Mouse (Mus musculus) spleen, adult 2 months (tissue): ENCODE results near the gene Baz1b.

Experiments
- CTCF ChIP-seq: fragments of 200-500 bp; IDR thresholded peaks from 2 replicates; pipeline ENCODE4 v1.5.1; 2011; ENCODE audit warnings: mild to moderate bottlenecking, inconsistent platforms; ENCODE audit not compliant: insufficient read depth, insufficient read length, insufficient replicate concordance; ENCODE audit errors: extremely low read depth
- POLR2A ChIP-seq: fragments of 200-500 bp; IDR thresholded peaks from 2 replicates; pipeline ENCODE4 v1.6.1; 2011; ENCODE audit warnings: low read depth, low read length, inconsistent platforms

DNA sequence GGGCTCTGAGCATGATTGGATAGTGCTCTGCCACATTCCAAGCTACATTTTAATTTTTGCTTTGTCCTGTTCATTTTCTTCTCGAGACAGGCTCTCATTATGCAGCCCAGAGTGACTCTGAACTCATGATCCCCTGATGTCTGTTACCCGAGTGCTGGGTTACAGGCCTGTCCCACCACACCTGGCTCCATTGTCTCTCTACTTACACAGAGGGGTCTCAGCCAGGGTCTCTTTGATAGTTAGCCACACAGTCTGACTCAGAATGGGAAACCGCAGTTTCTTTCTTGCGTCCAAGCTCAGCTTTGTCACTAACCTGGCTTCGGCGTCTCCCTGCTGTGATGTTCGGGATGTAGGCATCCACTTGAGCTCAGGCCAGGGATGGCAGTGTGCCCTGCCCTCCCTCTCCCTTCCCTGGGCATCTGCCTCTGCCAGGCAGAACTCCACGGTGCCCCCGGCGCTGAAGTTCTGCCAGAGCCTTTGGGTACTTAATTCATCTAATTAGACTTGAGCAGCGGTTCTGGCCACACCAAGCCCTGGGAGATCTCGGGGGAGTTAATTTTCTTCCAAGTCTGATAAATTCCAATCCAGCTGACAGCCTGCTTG lies 84.6 kb downstream of the Baz1b start:
- TF ChIP-seq CTCF (no peak), POLR2A (no peak)
